Mouse (Mus musculus): ENCODE measurements at regions not wholly inside any gene's neighbourhood (a gene's known extent, or its start where the extent isn't known, plus 50 kb on each side); places are given as distances from the start of the nearest gene placed in this dataset.

DNA sequence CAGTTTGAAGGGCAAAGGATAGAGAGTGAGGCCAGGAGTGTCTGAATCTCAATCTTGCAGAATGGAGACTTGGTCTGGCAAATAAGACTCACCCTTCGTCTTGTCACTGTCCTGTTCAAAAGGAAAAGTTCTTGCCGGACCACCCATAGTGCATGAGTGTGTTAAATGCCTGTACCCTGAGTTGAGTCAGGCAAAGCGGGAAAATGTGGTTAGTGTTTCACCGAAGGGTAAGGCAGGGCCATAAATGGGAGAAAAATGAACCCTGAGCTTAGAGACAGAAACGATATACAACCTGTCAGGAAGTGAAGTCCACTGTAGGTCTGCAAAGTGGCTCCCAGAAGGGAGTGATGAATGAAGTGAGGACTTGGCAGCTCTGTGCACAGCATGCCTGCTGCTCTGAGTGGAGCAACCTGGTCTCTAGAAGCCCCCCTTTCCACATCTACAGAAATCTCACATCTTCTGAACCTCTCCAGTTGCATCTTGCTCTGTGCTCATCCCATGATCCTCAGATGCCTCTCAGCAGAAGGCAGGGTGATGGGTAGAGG, 191.5 kb upstream of the Tnc start:
- TF ChIP-seq CTCF (IDR thresholded peaks at IDR 0.05; ENCODE audit: borderline replicate concordance, insufficient read depth, low read length), result no peak
- TF ChIP-seq POLR2A (IDR thresholded peaks at IDR 0.05; ENCODE audit: low read depth, low read length), result no peak
